Mouse (Mus musculus) small intestine, adult 2 months (tissue): ENCODE data around the gene Slc5a1. TPM values are rescaled to one million over a fixed set of nuclear protein-coding genes. Genes with fewer than 3 reads are reported as not detected.
A peak's percentile ranks its signal among the peaks of the same experiment; 100 is the strongest.

Experiments used
- H3K27ac ChIP-seq: fragments of 200-500 bp; 2 replicates; pipeline ENCODE4 v1.5.1; 2012; ENCODE audit warnings: low read depth, low read length, control low read depth, inconsistent platforms; ENCODE audit not compliant: insufficient read depth
- H3K27me3 ChIP-seq: fragments of 200-500 bp; 2 replicates; pipeline ENCODE4 v1.6.1; 2012; ENCODE audit warnings: mild to moderate bottlenecking, moderate library complexity, low read length, inconsistent platforms; ENCODE audit not compliant: control insufficient read depth, insufficient read depth
- H3K36me3 ChIP-seq: fragments of 200-500 bp; 2 replicates; pipeline ENCODE4 v1.6.1; 2012; ENCODE audit warnings: mild to moderate bottlenecking, low read length, control low read depth, inconsistent platforms; ENCODE audit not compliant: control insufficient read depth, insufficient read depth
- H3K4me1 ChIP-seq: fragments of 200-500 bp; 2 replicates; pipeline ENCODE4 v1.6.1; 2012; ENCODE audit warnings: low read length, inconsistent platforms, mixed read lengths; ENCODE audit not compliant: control insufficient read depth, insufficient read depth, insufficient read length
- H3K4me3 ChIP-seq: fragments of 200-500 bp; 2 replicates; pipeline ENCODE4 v1.5.1; 2012; ENCODE audit warnings: low read depth, mild to moderate bottlenecking, control low read depth, inconsistent platforms, low read length, moderate library complexity
- CTCF ChIP-seq: fragments of 200-500 bp; IDR thresholded peaks from 2 replicates; pipeline ENCODE4 v1.5.1; 2012; ENCODE audit warnings: low read depth, mild to moderate bottlenecking, control low read depth, inconsistent platforms, low read length, moderate library complexity, mixed read lengths; ENCODE audit not compliant: insufficient replicate concordance, insufficient read length; ENCODE audit errors: extremely low read depth
- POLR2A ChIP-seq: fragments of 200-500 bp; IDR thresholded peaks from 2 replicates; pipeline ENCODE4 v1.6.1; 2012; ENCODE audit warnings: low read depth, mild to moderate bottlenecking, control low read depth, inconsistent platforms, low read length, moderate library complexity
- WGBS: fragments of 180-500 bp; shearing (Covaris S2); methylation state at CpG from one replicate; pipeline ENCODE4 v1.1.7; 2018; 5-methylcytosine and 5-hydroxymethylcytosine counted together
- polyA plus RNA-seq: library from polyadenylated mRNA; depleted of rRNA; stranded (reverse); fragments of >200 nt; gene quantifications from 2 replicates; pipeline ENCODE4 v1.2.3, GENCODE M21; 2012; rRNA removed

Gene Slc5a1
- 283 and 626 TPM in 2 replicates for polyA plus RNA-seq

- H3K27ac ChIP-seq, result peak within 1 kb of the TSS; percentile 98
- no peaks in the 10 kb centered on the region for H3K27me3 ChIP-seq
- H3K4me1 ChIP-seq, result peaks cover 6% of the 10 kb centered on the region
- peaks cover 26% of the 10 kb centered on the region for H3K36me3 ChIP-seq
- H3K4me3 ChIP-seq, result peak within 1 kb of the TSS; percentile 75
- WGBS, result 5% methylated on average over 25 of the region's 25 CpGs
- peak; percentile 96 for TF ChIP-seq POLR2A
- no peak for TF ChIP-seq CTCF
Measured at GRCm38 (mm10) chr5:33104025-33104481, at the start of gene Slc5a1. Gene Slc5a1, plus strand, starts transcription at chr5:33104219.

GRCm38 (mm10) chr5:33056126-33056765, 47.8 kb upstream of the Slc5a1 start:
- H3K27ac ChIP-seq, result peak overlapping the region; percentile 54; the same call in 1 of the 2 replicates
- 64% methylated on average over 10 of the region's 10 CpGs for WGBS
- no peaks in the 10 kb centered on the region for H3K27me3 ChIP-seq
- no peak overlapping the region for H3K4me3 ChIP-seq
- peaks cover 13% of the 10 kb centered on the region; the same call in 1 of the 2 replicates for H3K4me1 ChIP-seq
- H3K36me3 ChIP-seq, result no peaks in the 10 kb centered on the region
- TF ChIP-seq POLR2A (no peak), CTCF (no peak)

- TF ChIP-seq POLR2A, result no peak
- no peak for TF ChIP-seq CTCF
- Histone ChIP-seq H3K4me3 (no peak overlapping the region), H3K27ac (no peak overlapping the region), H3K4me1 (no peaks in the 10 kb centered on the region), H3K36me3 (no peaks in the 10 kb centered on the region), H3K27me3 (no peaks in the 10 kb centered on the region)
Measured at GRCm38 (mm10) chr5:33070071-33070470, 33.9 kb upstream of the Slc5a1 start.

GRCm38 (mm10) chr5:33076490-33077191, 27.4 kb upstream of the Slc5a1 start:
- TF ChIP-seq CTCF (no peak), POLR2A (no peak)
- Histone ChIP-seq H3K4me1 (peaks cover 12% of the 10 kb centered on the region; the same call in 1 of the 2 replicates), H3K27ac (peak overlapping the region; percentile 91), H3K36me3 (no peaks in the 10 kb centered on the region), H3K4me3 (no peak overlapping the region), H3K27me3 (no peaks in the 10 kb centered on the region)
- 26% methylated on average over 6 of the region's 6 CpGs for WGBS

- 81% methylated on average over 1 of the region's 1 CpGs for WGBS
- TF ChIP-seq CTCF, result no peak
- no peak for TF ChIP-seq POLR2A
- no peaks in the 10 kb centered on the region for H3K36me3 ChIP-seq
Measured at GRCm38 (mm10) chr5:33082896-33083295, 21.1 kb upstream of the Slc5a1 start.

GRCm38 (mm10) chr5:33084599-33084998, 19.4 kb upstream of the Slc5a1 start:
- TF ChIP-seq POLR2A, result no peak
- TF ChIP-seq CTCF, result no peak
- Histone ChIP-seq H3K27ac (peak overlapping the region; percentile 96), H3K4me1 (peaks cover 21% of the 10 kb centered on the region; the same call in 1 of the 2 replicates), H3K27me3 (no peaks in the 10 kb centered on the region), H3K4me3 (no peak overlapping the region), H3K36me3 (no peaks in the 10 kb centered on the region)
- WGBS, result 48% methylated on average over 5 of the region's 5 CpGs

More at GRCm38 (mm10) chr5:33082896-33083295, 21.1 kb upstream of the Slc5a1 start:
- peak overlapping the region; percentile 43; the same call in 1 of the 2 replicates for H3K27ac ChIP-seq
- peaks cover 23% of the 10 kb centered on the region; the same call in 1 of the 2 replicates for H3K4me1 ChIP-seq
- 0 out of 2 replicates have a peak overlapping the region, but pooled peaks have one; percentile 4 for H3K4me3 ChIP-seq
- H3K27me3 ChIP-seq, result no peaks in the 10 kb centered on the region

- 44% methylated on average over 6 of the region's 6 CpGs for WGBS
- Histone ChIP-seq H3K27ac (peak overlapping the region; percentile 97), H3K36me3 (no peaks in the 10 kb centered on the region), H3K4me1 (peaks cover 11% of the 10 kb centered on the region; the same call in 1 of the 2 replicates), H3K27me3 (no peaks in the 10 kb centered on the region), H3K4me3 (no peak overlapping the region)
- no peak for TF ChIP-seq CTCF
- TF ChIP-seq POLR2A, result no peak
Measured at GRCm38 (mm10) chr5:33091342-33091741, 12.7 kb upstream of the Slc5a1 start.
